Mouse (Mus musculus) neural tube, embryonic 12.5 days (tissue): ENCODE results near the gene Thsd4. TPM values are rescaled to one million over a fixed set of nuclear protein-coding genes. Genes with fewer than 3 reads are reported as not detected.

Experiments
- ATAC-seq: fragments of 200-750 bp; cut with Nextera tagmentation; 2 replicates; pipeline ENCODE4 v1.8.0; 2017; ENCODE audit warnings: low read depth, mild to moderate bottlenecking, moderate TSS enrichment, moderate library complexity; ENCODE audit not compliant: low FRiP score
- H3K27ac ChIP-seq: fragments of 300-500 bp; sonication (generic); 2 replicates; pipeline ENCODE4 v1.5.1; 2016
- H3K27me3 ChIP-seq: fragments of 300-500 bp; sonication (generic); replicated peaks from 2 replicates; pipeline ENCODE4 v1.6.1; 2016; ENCODE audit warnings: mild to moderate bottlenecking
- H3K36me3 ChIP-seq: fragments of 300-500 bp; sonication (generic); 2 replicates; pipeline ENCODE4 v1.6.1; 2016; ENCODE audit warnings: mild to moderate bottlenecking
- H3K4me1 ChIP-seq: fragments of 300-500 bp; sonication (generic); 2 replicates; pipeline ENCODE4 v1.6.1; 2016
- H3K4me2 ChIP-seq: fragments of 300-500 bp; sonication (generic); replicated peaks from 2 replicates; pipeline ENCODE4 v1.6.1; 2016; ENCODE audit warnings: mild to moderate bottlenecking
- H3K4me3 ChIP-seq: fragments of 300-500 bp; sonication (generic); 2 replicates; pipeline ENCODE4 v1.5.1; 2016
- H3K9ac ChIP-seq: fragments of 300-500 bp; sonication (generic); 2 replicates; pipeline ENCODE4 v1.6.1; 2016; ENCODE audit warnings: mild to moderate bottlenecking
- H3K9me3 ChIP-seq: fragments of 300-500 bp; sonication (generic); 2 replicates; pipeline ENCODE4 v1.6.1; 2016; ENCODE audit warnings: mild to moderate bottlenecking
- WGBS: fragments of 180-500 bp; shearing (Covaris S2); methylation state at CpG from one replicate; pipeline ENCODE4 v1.1.7; 2016; 5-methylcytosine and 5-hydroxymethylcytosine counted together
- polyA plus RNA-seq: library from polyadenylated mRNA; unstranded; fragments of >200 nt; fragmentation: Nextera tagmentation; extraction: Ambion mirVana; gene quantifications from 2 replicates; pipeline ENCODE4 v1.2.1, GENCODE M21; 2016

The Thsd4 gene
- polyA plus RNA-seq, 1 experiment from 2014 or later: 10.9 TPM

DNA sequence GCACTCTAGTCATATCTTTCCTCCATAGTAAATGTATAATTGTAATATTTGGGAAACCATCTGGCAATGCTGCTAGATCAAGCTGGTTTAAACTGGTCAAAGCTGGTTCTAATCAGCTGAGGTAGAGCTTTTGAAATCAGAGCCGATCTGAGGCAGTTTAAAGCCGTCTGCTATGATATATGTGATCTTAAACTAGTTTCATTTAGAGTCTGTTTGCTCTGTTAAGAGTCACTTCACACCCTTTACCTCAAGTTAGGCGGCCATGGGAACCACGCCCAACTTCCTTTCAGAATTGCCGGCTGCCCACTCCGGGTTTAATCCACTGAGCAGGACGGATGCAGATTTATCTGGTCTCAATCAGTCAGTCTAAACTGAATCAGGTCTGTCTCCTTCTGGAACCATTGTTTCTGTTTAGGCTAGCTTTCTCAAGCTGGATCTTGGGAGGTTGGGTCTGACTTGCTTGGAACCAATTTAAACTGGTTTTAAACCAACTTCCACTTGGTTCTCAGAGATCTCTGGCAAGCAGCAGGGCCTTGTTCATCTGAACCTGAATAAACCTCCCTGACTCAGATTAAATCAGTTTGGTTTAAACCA lies 21.7 kb upstream of the Thsd4 start:
- WGBS: 77% methylated on average over 7 of the region's 7 CpGs
- H3K9ac ChIP-seq: no peak overlapping the region
- H3K4me3 ChIP-seq: no peak overlapping the region
- H3K4me1 ChIP-seq: no peaks in the 10 kb centered on the region
- H3K4me2 ChIP-seq: no peak overlapping the region
- H3K27me3 ChIP-seq: no peaks in the 10 kb centered on the region
- H3K9me3 ChIP-seq: no peaks in the 10 kb centered on the region
- H3K36me3 ChIP-seq: no peaks in the 10 kb centered on the region
- no peak overlapping the region for H3K27ac ChIP-seq
- ATAC-seq: no peak

- WGBS: 88% methylated on average over 12 of the region's 12 CpGs
- H3K4me1 ChIP-seq: peaks cover 4% of the 10 kb centered on the region; the same call in 1 of the 2 replicates
- ATAC-seq: no peak
- H3K27ac ChIP-seq: no peak overlapping the region
- H3K27me3 ChIP-seq: no peaks in the 10 kb centered on the region
- H3K4me3 ChIP-seq: no peak overlapping the region
- H3K9me3 ChIP-seq: no peaks in the 10 kb centered on the region
- H3K36me3 ChIP-seq: no peaks in the 10 kb centered on the region
- no peak overlapping the region for H3K4me2 ChIP-seq
- no peak overlapping the region for H3K9ac ChIP-seq
Measured at GRCm38 (mm10) chr9:60530310-60530709, 8.5 kb upstream of the Thsd4 start.

GRCm38 (mm10) chr9:60529348-60530243 lies 7.8 kb upstream of the Thsd4 start:
- no peaks in the 10 kb centered on the region for H3K9me3 ChIP-seq
- no peak overlapping the region for H3K4me2 ChIP-seq
- H3K27ac ChIP-seq: no peak overlapping the region
- H3K27me3 ChIP-seq: no peaks in the 10 kb centered on the region
- no peak overlapping the region for H3K4me3 ChIP-seq
- WGBS: 84% methylated on average over 10 of the region's 10 CpGs
- H3K9ac ChIP-seq: no peak overlapping the region
- ATAC-seq: no peak
- no peaks in the 10 kb centered on the region for H3K36me3 ChIP-seq
- peaks cover 9% of the 10 kb centered on the region for H3K4me1 ChIP-seq

DNA sequence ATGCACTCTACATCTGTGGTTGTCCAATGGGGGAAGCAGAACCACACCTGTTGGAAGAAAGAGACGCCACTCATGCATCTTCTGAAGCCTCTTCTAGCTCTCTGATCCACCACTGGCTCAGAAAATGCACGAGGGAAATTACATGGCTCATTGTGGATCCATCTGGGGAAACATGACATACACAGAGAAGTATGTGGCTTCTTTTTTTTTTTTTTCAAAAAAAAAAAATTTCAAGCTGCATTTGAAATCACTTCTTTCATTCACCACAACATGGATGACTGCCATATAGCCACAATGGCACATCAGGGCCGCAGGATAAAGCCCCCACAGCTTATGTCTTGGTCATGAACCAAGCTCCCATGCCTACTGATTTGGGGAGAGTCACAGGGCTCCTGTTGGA lies 6.4 kb upstream of the Thsd4 start:
- no peak for ATAC-seq

DNA sequence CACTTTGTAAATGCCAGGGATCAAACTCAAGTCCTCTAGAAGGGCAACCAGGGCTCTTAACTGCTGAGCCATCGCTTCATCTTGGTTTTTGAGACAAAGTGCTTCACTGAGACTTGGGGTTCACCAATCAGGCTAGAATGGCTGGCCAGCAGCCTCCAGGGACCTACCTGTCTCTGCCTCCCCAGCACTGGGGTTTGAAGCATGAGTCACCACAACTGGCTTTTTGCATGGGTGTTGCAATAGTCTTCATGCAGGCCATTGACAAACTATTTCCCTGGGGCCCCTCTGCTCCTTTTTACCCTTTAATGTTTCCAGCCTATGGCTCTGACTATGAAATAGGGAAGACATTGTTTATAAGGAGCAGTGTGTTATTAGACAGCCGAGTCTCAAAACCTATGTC lies 6.0 kb upstream of the Thsd4 start:
- H3K36me3 ChIP-seq: no peaks in the 10 kb centered on the region
- WGBS: 87% methylated on average over 2 of the region's 2 CpGs
- no peak overlapping the region for H3K27ac ChIP-seq
- H3K9me3 ChIP-seq: no peaks in the 10 kb centered on the region
- H3K9ac ChIP-seq: no peak overlapping the region
- no peaks in the 10 kb centered on the region for H3K27me3 ChIP-seq
- no peak overlapping the region for H3K4me3 ChIP-seq
- peaks cover 9% of the 10 kb centered on the region for H3K4me1 ChIP-seq
- H3K4me2 ChIP-seq: no peak overlapping the region
- no peak for ATAC-seq

More for the DNA sequence above, 6.4 kb upstream of the Thsd4 start:
- peaks cover 9% of the 10 kb centered on the region for H3K4me1 ChIP-seq
- no peaks in the 10 kb centered on the region for H3K36me3 ChIP-seq
- H3K4me3 ChIP-seq: no peak overlapping the region
- 80% methylated on average over 3 of the region's 3 CpGs for WGBS
- no peak overlapping the region for H3K27ac ChIP-seq
- no peaks in the 10 kb centered on the region for H3K9me3 ChIP-seq
- no peak overlapping the region for H3K4me2 ChIP-seq
- no peaks in the 10 kb centered on the region for H3K27me3 ChIP-seq
- H3K9ac ChIP-seq: no peak overlapping the region

GRCm38 (mm10) chr9:60527051-60527450 lies 5.2 kb upstream of the Thsd4 start:
- no peaks in the 10 kb centered on the region for H3K36me3 ChIP-seq
- H3K27me3 ChIP-seq: peaks cover 6% of the 10 kb centered on the region; the same call in 1 of the 2 replicates
- H3K4me3 ChIP-seq: no peak overlapping the region
- H3K4me1 ChIP-seq: peaks cover 9% of the 10 kb centered on the region
- H3K4me2 ChIP-seq: no peak overlapping the region
- H3K9ac ChIP-seq: no peak overlapping the region
- ATAC-seq: no peak
- WGBS: 74% methylated on average over 5 of the region's 5 CpGs
- no peak overlapping the region for H3K27ac ChIP-seq
- H3K9me3 ChIP-seq: no peaks in the 10 kb centered on the region

DNA sequence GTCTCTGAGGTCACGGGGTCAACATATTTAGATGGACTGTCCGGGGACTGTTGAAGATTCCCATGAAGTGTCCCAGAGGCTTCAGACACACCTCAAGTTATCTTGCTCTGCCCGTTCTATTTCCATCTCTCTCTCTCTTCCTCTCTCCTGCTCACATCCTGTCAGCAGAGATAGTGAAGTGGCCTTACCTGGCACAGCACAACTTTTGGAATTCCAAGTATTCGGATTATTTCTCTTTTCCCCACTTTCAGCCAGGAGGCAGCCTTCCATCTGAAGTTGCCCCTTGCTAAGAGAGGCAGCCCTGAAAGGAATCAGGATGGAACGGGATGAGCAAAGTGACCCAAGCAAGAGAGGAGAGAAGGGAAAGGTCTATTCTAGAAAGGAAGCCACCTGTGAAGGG lies 4.3 kb upstream of the Thsd4 start:
- H3K9me3 ChIP-seq: no peaks in the 10 kb centered on the region
- H3K4me1 ChIP-seq: peaks cover 17% of the 10 kb centered on the region
- no peaks in the 10 kb centered on the region for H3K36me3 ChIP-seq
- no peak overlapping the region for H3K27ac ChIP-seq
- ATAC-seq: no peak
- 73% methylated on average over 5 of the region's 5 CpGs for WGBS
- H3K4me2 ChIP-seq: no peak overlapping the region
- H3K9ac ChIP-seq: no peak overlapping the region
- H3K27me3 ChIP-seq: peaks cover 14% of the 10 kb centered on the region
- H3K4me3 ChIP-seq: no peak overlapping the region

DNA sequence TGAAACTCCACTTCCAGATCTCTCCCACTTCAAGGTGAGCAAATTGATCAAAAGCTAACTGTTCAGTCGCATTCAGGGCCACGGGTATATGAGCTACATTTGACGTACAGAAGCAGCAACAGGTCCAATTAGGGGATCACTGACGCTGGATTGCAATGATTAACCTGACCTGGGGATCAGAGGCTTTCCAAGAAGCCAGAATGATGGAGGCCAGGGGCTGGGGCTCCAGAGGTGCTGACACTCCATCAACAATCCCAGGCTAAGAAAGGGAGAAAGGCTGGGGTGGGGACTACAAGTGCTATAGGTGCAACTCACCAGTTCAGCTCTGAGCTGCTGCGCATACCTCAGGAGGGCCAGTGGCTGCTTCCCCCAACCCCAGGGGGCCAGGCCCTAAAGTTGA lies 703 bp downstream of the Thsd4 start:
- peak overlapping the region; percentile 92 for H3K4me2 ChIP-seq
- no peaks in the 10 kb centered on the region for H3K9me3 ChIP-seq
- 22% methylated on average over 5 of the region's 5 CpGs for WGBS
- no peak overlapping the region for H3K27ac ChIP-seq
- H3K36me3 ChIP-seq: no peaks in the 10 kb centered on the region
- H3K4me3 ChIP-seq: peak overlapping the region; percentile 59
- H3K4me1 ChIP-seq: peaks cover 58% of the 10 kb centered on the region
- peaks cover 46% of the 10 kb centered on the region for H3K27me3 ChIP-seq
- ATAC-seq: no peak
- H3K9ac ChIP-seq: peak overlapping the region; percentile 69; the same call in 1 of the 2 replicates

GRCm38 (mm10) chr9:60519601-60520000 lies 2.2 kb downstream of the Thsd4 start:
- H3K4me1 ChIP-seq: peaks cover 49% of the 10 kb centered on the region
- WGBS: 6% methylated on average over 3 of the region's 3 CpGs
- no peaks in the 10 kb centered on the region for H3K9me3 ChIP-seq
- no peak for ATAC-seq
- no peak overlapping the region for H3K4me3 ChIP-seq
- H3K9ac ChIP-seq: no peak overlapping the region
- no peaks in the 10 kb centered on the region for H3K36me3 ChIP-seq
- peaks cover 46% of the 10 kb centered on the region for H3K27me3 ChIP-seq
- H3K27ac ChIP-seq: no peak overlapping the region
- H3K4me2 ChIP-seq: peak overlapping the region; percentile 17

DNA sequence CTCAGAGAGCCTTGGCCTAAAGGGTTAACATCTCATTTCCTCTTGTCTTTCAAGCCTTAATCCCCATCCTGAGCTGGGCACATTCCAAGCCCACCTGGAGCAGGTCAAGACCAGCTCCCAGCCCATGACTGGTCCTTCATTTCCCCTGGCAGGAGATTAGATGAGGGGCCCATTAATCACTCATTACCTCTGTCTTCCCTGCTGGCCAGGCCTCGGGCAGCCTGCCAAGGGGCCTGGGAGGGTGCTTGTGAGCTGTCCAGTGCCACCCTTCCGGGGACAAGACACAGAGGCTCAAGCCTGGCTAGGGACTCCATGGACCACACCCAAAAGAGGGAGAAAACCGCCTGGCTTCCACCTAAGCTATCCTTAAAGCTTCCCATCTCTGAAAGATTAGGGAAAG lies 3.6 kb downstream of the Thsd4 start:
- Histone ChIP-seq H3K27me3 (peaks cover 49% of the 10 kb centered on the region), H3K4me3 (no peak overlapping the region), H3K4me2 (0 out of 2 replicates have a peak overlapping the region, but pooled peaks have one; percentile 5), H3K9ac (no peak overlapping the region), H3K9me3 (no peaks in the 10 kb centered on the region), H3K27ac (no peak overlapping the region), H3K36me3 (no peaks in the 10 kb centered on the region), H3K4me1 (peaks cover 56% of the 10 kb centered on the region)
- no peak for ATAC-seq
- 32% methylated on average over 3 of the region's 3 CpGs for WGBS

- H3K9ac ChIP-seq: no peak overlapping the region
- peaks cover 57% of the 10 kb centered on the region for H3K4me1 ChIP-seq
- no peak for ATAC-seq
- no peak overlapping the region for H3K4me2 ChIP-seq
- 5% methylated on average over 4 of the region's 4 CpGs for WGBS
- H3K9me3 ChIP-seq: no peaks in the 10 kb centered on the region
- no peak overlapping the region for H3K4me3 ChIP-seq
- no peaks in the 10 kb centered on the region for H3K36me3 ChIP-seq
- no peak overlapping the region for H3K27ac ChIP-seq
- peaks cover 46% of the 10 kb centered on the region for H3K27me3 ChIP-seq
Measured at GRCm38 (mm10) chr9:60517148-60517547, 4.7 kb downstream of the Thsd4 start.

DNA sequence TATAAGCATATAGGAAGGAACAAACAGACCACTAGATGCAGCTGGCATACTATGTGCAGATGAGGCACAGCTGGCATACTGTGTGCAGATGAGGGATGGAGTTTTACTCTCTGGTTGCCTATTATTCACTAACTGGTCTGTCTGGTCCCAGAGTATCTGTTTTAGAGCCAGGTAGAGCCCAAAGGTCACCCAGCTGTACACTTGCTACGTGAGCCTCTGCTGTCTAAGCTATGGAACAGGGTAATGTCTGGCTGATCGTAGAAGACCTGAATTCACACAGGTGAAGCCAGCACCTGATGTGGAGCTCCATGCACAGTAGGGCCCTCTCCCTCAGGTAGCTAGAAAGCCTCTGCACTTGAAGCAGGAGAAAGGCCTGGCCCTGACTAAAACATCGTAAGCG lies 5.5 kb downstream of the Thsd4 start:
- Histone ChIP-seq H3K4me2 (no peak overlapping the region), H3K9me3 (no peaks in the 10 kb centered on the region), H3K27ac (no peak overlapping the region), H3K4me1 (peaks cover 50% of the 10 kb centered on the region), H3K36me3 (no peaks in the 10 kb centered on the region), H3K4me3 (no peak overlapping the region), H3K27me3 (peaks cover 38% of the 10 kb centered on the region), H3K9ac (no peak overlapping the region)
- 88% methylated on average over 4 of the region's 4 CpGs for WGBS
- ATAC-seq: no peak
